Mouse (Mus musculus) adrenal gland, postnatal 14 days (tissue): ENCODE measurements at regions not wholly inside any gene's neighbourhood (a gene's known extent, or its start where the extent isn't known, plus 50 kb on each side); places are given as distances from the start of the nearest gene placed in this dataset.

Experiments used
- DNase-seq: peaks from one replicate; pipeline ENCODE4 v3.0.0; 2021; ENCODE audit warnings: mixed read lengths

- no peak for DNase-seq
Observed at GRCm38 (mm10) chr11:112253061-112253460, 529.0 kb upstream of the Sox9 start.

GRCm38 (mm10) chr11:112256326-112256725 lies 525.7 kb upstream of the Sox9 start:
- no peak for DNase-seq

DNA sequence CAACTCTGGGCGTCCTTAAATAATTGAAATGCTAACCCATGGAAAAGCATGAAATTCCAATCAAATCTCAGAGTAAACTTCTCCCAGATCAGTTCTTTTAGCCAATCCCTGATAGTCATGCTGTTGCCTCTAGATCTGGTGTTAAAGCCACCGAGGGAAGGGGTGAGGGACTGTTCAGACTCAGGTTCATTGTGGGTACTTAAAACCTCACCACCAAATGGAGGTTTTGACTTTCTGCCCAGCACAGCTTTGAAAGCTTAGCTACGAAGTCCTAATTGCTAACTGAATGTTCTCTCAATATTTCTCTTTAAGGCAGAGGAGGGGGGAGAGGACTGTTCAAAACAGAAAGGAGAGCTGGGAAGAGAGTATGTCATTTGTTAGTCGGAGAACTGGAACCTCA lies 517.9 kb upstream of the Sox9 start:
- no peak for DNase-seq

DNA sequence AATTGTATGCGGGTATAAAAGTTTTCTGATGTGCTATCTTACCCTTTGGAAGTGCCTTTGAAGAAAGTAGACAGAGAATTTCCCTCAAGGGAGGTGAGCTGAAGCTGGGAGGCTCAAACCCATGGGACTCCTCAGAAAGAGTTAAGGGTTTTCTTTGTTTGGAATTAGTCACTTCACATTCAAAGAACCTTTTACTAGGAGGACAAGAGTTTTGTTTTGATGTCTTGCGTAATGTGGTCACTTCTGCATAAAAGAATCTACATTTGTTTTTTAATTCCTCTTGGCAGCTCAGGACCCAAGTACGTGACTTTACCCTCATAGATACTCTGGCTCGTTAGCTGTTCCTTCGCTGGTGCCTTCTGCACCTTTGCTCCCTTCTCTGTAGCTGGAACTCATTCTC lies 511.1 kb upstream of the Sox9 start:
- DNase-seq, result no peak

DNA sequence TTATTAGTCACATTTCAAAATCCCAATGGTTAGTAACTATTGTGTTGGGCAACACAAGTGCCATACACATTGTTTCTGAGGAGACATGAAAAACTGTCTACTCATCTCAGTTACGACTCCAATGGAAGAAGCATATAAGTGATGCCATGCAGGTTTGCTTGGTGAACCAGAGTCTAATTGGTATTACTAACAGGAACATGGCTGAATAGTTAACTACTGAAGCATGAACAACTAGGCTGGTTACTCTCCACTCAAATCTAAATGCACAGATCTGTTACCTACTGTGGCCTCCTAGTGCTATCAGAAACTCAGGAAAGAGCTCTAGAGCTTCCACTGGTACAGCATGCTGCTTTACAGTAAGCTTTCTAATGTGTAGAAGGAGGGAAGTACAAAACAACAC lies 503.5 kb upstream of the Sox9 start:
- no peak for DNase-seq

- DNase-seq, result no peak
Observed at GRCm38 (mm10) chr11:112282911-112283310, 499.1 kb upstream of the Sox9 start.

DNA sequence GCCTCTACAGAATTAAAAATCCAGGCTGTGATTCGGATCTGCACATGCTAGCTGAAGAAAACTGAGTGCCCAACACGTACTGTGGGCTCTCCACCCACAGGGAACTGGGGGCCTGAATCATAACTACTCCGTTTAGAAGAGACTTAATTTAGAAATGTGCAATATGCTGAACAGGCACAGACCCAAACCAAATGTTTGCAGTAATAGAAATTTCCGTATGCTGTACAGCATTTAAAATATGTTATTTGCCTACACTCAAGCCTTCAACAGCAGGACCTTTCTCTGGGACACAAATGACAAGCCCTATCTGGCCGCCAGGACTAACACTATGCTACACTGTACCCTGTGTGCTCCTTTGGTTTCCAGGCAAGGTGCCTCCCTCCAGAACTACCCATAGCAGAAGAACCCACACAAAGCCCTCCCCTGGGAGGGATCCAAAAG lies 483.1 kb upstream of the Sox9 start:
- DNase-seq, result no peak

DNA sequence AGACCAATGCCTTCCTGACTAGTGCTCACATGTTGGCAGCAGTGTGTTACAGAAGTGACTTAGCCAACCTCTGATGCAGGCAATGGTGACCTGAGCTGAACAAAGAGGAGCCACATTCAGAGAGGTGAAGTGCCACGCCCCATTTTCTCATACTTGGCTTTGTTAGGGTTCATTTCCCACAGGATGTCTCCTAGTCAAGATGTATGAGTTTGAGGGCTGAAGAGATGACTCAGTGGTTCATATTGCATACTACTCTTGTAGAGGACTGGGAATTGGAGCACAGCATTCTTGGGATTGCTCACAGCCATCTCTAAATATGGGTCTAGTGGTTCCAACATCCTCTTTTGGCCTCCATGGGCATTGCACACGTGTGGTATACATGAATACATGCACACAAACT lies 478.9 kb upstream of the Sox9 start:
- no peak for DNase-seq

DNA sequence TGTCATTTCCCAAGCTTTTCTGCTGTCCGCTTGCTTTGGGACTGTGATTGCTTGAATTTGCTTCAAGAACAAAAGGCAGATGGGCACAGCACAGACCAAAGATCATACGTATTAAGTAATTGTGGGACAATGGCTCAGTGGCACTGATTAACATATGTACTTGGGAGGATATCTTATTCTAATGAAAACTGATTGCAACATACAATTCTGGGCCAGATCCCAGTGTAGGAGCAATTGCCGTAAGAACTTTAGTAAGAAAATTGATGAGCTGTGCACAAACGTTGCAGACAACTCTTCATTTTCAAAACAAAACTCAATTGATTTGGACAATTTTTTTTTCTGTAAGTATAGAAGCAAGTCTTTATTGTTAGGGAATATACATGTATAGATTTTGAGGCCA lies 456.2 kb upstream of the Sox9 start:
- no peak for DNase-seq

DNA sequence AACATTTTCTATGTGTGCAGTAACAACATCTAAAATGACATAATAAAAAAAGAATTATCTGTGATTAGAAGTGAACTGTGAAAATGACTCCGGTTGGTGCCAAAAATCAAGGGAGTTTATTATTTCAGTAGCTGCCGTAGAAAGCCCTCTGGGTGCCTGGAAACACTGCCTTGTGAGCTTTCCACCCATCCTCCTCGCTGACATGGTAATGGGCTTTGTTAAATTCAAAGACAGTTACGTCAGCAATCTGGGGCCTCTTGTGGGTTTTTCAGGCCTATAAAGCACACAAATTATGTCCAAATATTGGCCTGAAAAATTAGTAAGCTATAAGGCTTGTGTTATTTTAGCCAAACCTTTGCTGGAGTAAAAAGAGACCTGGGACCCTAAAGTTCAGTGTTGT lies 454.4 kb upstream of the Sox9 start:
- no peak for DNase-seq

- DNase-seq, result no peak
Observed at GRCm38 (mm10) chr11:112345133-112345532, 436.9 kb upstream of the Sox9 start.

DNA sequence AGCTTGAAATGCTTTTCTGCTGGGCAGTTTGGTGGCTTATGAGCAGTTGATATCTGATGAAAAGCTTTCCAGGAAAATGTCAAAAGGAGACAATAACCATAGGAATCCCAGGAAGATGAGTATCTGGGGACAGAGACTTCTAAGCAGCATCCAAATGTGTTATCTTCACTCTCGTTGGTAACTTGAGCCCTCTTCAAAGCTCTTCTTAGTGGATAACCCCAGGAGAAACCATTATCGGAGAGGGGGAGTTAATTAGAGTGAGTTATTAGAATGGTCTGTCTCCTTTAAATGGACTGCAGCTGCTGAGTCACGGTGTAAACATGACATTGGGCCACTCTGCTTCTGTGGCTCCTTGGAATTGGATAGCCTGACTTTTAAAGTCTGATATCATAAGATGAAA lies 436.4 kb upstream of the Sox9 start:
- DNase-seq, result no peak

GRCm38 (mm10) chr11:112346089-112346488 lies 435.9 kb upstream of the Sox9 start:
- DNase-seq, result no peak

- no peak for DNase-seq
Observed at GRCm38 (mm10) chr11:112346532-112346931, 435.5 kb upstream of the Sox9 start.

GRCm38 (mm10) chr11:112355311-112355710 lies 426.7 kb upstream of the Sox9 start:
- no peak for DNase-seq

DNA sequence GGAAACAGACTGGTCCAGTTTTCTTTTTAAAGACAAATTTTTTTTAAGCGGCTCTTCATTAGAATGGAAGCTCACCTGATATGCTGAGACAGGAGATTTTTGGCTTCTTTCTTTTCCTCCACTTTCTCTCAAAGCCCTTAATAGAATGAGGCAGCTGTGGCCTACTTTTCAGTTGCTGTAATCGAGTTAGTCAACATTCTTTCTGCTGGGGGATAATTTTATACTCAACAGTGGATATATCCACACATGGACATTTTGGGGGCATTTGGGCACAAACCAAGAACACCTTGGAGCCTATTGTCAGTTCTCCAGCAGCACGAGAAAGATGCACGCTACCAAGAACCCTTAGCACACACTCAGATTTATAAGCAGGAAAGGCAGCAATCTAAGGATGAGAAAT lies 415.3 kb upstream of the Sox9 start:
- DNase-seq, result no peak

DNA sequence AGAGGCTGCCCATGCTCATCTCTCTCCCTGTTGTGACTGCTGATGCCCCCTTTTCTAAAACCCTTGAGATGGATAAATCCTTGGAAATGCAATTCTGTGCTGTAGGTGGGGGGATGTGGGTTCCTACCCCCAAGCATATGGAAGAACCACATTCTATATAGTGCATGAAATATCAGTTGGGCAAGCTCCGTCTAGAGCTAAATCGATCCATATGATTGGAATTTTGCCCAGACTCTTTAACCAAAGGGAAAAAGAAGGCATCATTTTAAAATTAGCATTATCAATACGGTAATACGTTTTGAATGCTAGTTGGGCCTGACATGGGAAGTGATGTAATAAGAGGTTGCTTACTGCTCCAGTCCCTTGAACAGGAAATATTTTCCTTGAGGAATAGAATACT lies 411.1 kb upstream of the Sox9 start:
- DNase-seq, result no peak

DNA sequence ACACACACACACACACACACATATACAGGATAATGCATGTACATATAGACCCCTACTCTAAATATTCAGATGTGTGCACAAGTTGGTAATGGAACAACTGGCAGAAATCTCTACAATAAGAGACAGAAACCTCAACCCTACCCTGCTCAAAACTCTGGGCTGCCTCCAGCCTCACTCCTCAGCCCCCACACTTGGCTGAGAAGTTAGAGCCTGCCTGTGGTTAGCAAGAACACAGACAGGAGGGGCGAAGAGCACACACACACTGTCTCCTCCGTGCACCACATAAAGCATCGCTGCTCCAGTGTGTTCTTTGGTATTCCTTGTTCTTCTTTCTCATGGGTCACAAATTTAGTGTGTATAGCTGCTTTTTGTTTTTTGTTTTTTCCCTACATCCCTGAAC lies 382.0 kb upstream of the Sox9 start:
- no peak for DNase-seq

- DNase-seq, result no peak
Observed at GRCm38 (mm10) chr11:112407681-112408080, 374.3 kb upstream of the Sox9 start.

- DNase-seq, result no peak
Observed at GRCm38 (mm10) chr11:112412434-112412833, 369.6 kb upstream of the Sox9 start.

DNA sequence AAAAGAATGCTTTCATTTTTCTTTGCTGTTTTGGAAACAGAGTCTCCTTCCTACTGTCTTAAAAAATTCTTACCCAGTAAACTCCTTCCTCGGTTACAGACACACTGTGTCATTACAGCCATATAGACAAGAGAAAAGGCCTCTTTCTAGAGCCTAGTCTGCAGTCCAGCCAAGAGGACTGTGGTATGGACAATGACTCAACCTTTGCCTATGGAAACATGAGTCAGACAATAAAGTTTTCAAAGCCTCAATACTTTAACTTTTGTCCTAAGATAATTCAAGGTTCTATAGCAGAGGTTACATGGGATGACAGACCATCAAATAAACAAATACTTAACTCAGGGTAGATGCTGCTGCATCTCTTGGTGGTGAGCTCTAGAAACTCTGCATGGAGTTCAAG lies 339.4 kb upstream of the Sox9 start:
- DNase-seq, result no peak

DNA sequence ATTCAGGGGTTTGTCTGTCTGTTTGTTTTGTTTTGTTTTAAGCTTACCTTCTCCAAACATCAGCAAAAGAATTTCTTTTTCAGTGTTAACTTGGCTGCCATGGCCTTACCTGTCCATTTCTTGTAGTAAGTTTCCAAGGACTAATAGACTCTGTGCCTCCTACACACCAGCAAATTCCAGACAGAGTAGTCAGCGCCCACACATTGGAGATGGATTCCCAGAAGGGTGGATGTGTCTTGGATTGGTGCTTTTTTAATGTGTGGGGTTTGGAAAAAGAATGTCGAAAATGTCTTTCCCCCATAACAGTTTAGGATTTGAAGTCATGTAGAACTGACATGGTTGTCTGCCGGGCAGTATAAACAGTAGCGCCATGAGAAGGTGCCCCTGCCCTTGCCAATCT lies 338.1 kb upstream of the Sox9 start:
- no peak for DNase-seq

GRCm38 (mm10) chr11:112449632-112450031 lies 332.4 kb upstream of the Sox9 start:
- no peak for DNase-seq

GRCm38 (mm10) chr11:112450227-112450626 lies 331.8 kb upstream of the Sox9 start:
- no peak for DNase-seq

DNA sequence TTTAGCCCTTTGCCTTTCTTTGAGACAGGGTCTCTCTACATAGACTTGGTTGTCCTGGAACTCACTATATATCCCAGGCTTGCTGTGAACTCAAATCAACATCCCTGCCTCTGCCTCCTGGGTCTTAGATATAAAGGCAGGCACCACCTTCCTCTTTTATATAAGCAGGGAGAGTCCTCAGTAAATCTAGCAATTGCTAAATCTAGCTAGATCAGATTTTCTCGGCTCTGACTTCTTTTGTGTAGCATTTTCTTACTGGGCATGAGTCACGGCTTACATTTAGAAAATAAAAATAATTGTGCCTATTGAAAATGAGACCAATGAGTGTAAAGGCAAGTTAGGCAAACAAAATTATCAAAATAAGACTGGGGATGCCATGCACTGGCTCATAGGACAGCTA lies 323.9 kb upstream of the Sox9 start:
- no peak for DNase-seq

DNA sequence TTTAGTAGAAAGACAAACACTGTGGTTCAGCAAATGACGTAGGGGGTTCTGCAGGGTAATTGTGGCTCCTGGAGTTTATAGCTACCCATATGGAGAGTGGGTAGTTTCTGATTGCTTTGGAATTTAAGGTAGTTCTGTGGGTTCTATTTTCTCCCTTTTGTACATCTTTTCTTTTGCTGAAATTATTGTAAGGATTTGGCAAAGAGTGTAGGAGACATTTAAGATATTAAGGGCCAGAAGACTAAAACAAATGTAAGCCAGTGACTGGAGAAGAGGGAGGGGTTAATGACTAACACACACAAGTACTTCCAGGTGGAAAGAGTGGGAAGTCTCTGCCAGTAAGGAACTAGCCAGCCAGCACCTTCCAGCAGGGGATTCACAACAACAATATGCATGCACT lies 318.9 kb upstream of the Sox9 start:
- no peak for DNase-seq
